Mouse (Mus musculus): ENCODE measurements around the gene Rtl5. TPM values are rescaled to one million over a fixed set of nuclear protein-coding genes. Genes with fewer than 3 reads are reported as not detected.
A peak's percentile ranks its signal among the peaks of the same experiment; 100 is the strongest.

Gene Rtl5
- polyA plus RNA-seq, 1 experiment from 2014 or later, result 0.88 TPM

GRCm38 (mm10) chrX:102081573-102082279, 10.6 kb upstream of the Rtl5 start:
- 59% methylated on average over 7 of the region's 7 CpGs for WGBS
- Histone ChIP-seq H3K27me3 (replicated peaks) (peaks cover 11% of the 10 kb centered on the region; the same call in 1 of the 2 replicates), H3K9ac (no peak overlapping the region), H3K4me2 (no peak overlapping the region), H3K4me3 (no peak overlapping the region), H3K36me3 (peaks cover 50% of the 10 kb centered on the region), H3K27ac (replicated peaks) (no peak overlapping the region), H3K4me1 (no peaks in the 10 kb centered on the region), H3K9me3 (no peaks in the 10 kb centered on the region)
- ATAC-seq (ENCODE audit: extremely low read depth, insufficient number of reproducible peaks, low FRiP score, low TSS enrichment), result no peak

- no peak overlapping the region for H3K4me3 ChIP-seq
- no peaks in the 10 kb centered on the region for H3K9me3 ChIP-seq
- H3K36me3 ChIP-seq, result peaks cover 50% of the 10 kb centered on the region
- H3K27me3 ChIP-seq (replicated peaks), result peaks cover 11% of the 10 kb centered on the region; the same call in 1 of the 2 replicates
- ATAC-seq (ENCODE audit: extremely low read depth, insufficient number of reproducible peaks, low FRiP score, low TSS enrichment), result no peak
- H3K4me1 ChIP-seq, result no peaks in the 10 kb centered on the region
- no peak overlapping the region for H3K4me2 ChIP-seq
- H3K9ac ChIP-seq, result no peak overlapping the region
- WGBS, result 67% methylated on average over 10 of the region's 10 CpGs
- no peak overlapping the region for H3K27ac ChIP-seq (replicated peaks)
Observed at GRCm38 (mm10) chrX:102081076-102081475, 10.0 kb upstream of the Rtl5 start.

- no peaks in the 10 kb centered on the region for H3K9me3 ChIP-seq
- peaks cover 20% of the 10 kb centered on the region for H3K27me3 ChIP-seq (replicated peaks)
- no peak overlapping the region for H3K27ac ChIP-seq (replicated peaks)
- ATAC-seq (ENCODE audit: extremely low read depth, insufficient number of reproducible peaks, low FRiP score, low TSS enrichment), result no peak
- no peak overlapping the region for H3K4me3 ChIP-seq
- H3K36me3 ChIP-seq, result peaks cover 44% of the 10 kb centered on the region
- no peak overlapping the region for H3K9ac ChIP-seq
- no peak overlapping the region for H3K4me2 ChIP-seq
- WGBS, result 75% methylated on average over 7 of the region's 7 CpGs
- no peaks in the 10 kb centered on the region for H3K4me1 ChIP-seq
Observed at GRCm38 (mm10) chrX:102076886-102077765, 6.0 kb upstream of the Rtl5 start.

- ATAC-seq (ENCODE audit: extremely low read depth, insufficient number of reproducible peaks, low FRiP score, low TSS enrichment), result no peak
- H3K36me3 ChIP-seq, result peaks cover 38% of the 10 kb centered on the region
- no peak overlapping the region for H3K9ac ChIP-seq
- H3K27me3 ChIP-seq (replicated peaks), result peaks cover 26% of the 10 kb centered on the region
- H3K9me3 ChIP-seq, result no peaks in the 10 kb centered on the region
- H3K4me2 ChIP-seq, result no peak overlapping the region
- H3K4me1 ChIP-seq, result peaks cover 7% of the 10 kb centered on the region
- no peak overlapping the region for H3K4me3 ChIP-seq
- no peak overlapping the region for H3K27ac ChIP-seq (replicated peaks)
- WGBS, result 73% methylated on average over 4 of the region's 4 CpGs
Observed at GRCm38 (mm10) chrX:102075158-102075557, 4.1 kb upstream of the Rtl5 start.

- H3K36me3 ChIP-seq, result peaks cover 33% of the 10 kb centered on the region
- no peak for ATAC-seq (ENCODE audit: extremely low read depth, insufficient number of reproducible peaks, low FRiP score, low TSS enrichment)
Observed at GRCm38 (mm10) chrX:102074435-102074834, 3.3 kb upstream of the Rtl5 start.

GRCm38 (mm10) chrX:102073605-102074325, 2.7 kb upstream of the Rtl5 start:
- Histone ChIP-seq H3K4me2 (no peak overlapping the region), H3K9ac (no peak overlapping the region), H3K36me3 (peaks cover 26% of the 10 kb centered on the region), H3K27ac (replicated peaks) (no peak overlapping the region), H3K9me3 (no peaks in the 10 kb centered on the region), H3K27me3 (replicated peaks) (peaks cover 31% of the 10 kb centered on the region), H3K4me3 (no peak overlapping the region), H3K4me1 (peaks cover 14% of the 10 kb centered on the region)
- no peak for ATAC-seq (ENCODE audit: extremely low read depth, insufficient number of reproducible peaks, low FRiP score, low TSS enrichment)
- 83% methylated on average over 14 of the region's 14 CpGs for WGBS

More at GRCm38 (mm10) chrX:102074435-102074834, 3.3 kb upstream of the Rtl5 start:
- Histone ChIP-seq H3K27me3 (replicated peaks) (peaks cover 26% of the 10 kb centered on the region), H3K4me2 (no peak overlapping the region), H3K27ac (replicated peaks) (no peak overlapping the region), H3K9me3 (no peaks in the 10 kb centered on the region), H3K9ac (no peak overlapping the region), H3K4me3 (no peak overlapping the region), H3K4me1 (peaks cover 14% of the 10 kb centered on the region)
- WGBS, result 76% methylated on average over 5 of the region's 5 CpGs

GRCm38 (mm10) chrX:102071517-102071916, 413 bp upstream of the Rtl5 start:
- no peak for ATAC-seq (ENCODE audit: extremely low read depth, insufficient number of reproducible peaks, low FRiP score, low TSS enrichment)
- Histone ChIP-seq H3K36me3 (peaks cover 14% of the 10 kb centered on the region; the same call in 1 of the 2 replicates), H3K27me3 (replicated peaks) (peaks cover 37% of the 10 kb centered on the region), H3K4me3 (peak overlapping the region; percentile 58), H3K9me3 (no peaks in the 10 kb centered on the region), H3K4me1 (peaks cover 14% of the 10 kb centered on the region), H3K9ac (peak overlapping the region; percentile 80), H3K27ac (replicated peaks) (peak overlapping the region; percentile 86), H3K4me2 (peak overlapping the region; percentile 74)
- WGBS, result 19% methylated on average over 2 of the region's 2 CpGs

- WGBS, result 86% methylated on average over 24 of the region's 24 CpGs
- Histone ChIP-seq H3K4me2 (no peak overlapping the region), H3K4me1 (peaks cover 30% of the 10 kb centered on the region), H3K9me3 (no peaks in the 10 kb centered on the region), H3K9ac (no peak overlapping the region), H3K4me3 (no peak overlapping the region), H3K27me3 (replicated peaks) (peaks cover 34% of the 10 kb centered on the region), H3K27ac (replicated peaks) (no peak overlapping the region), H3K36me3 (peaks cover 9% of the 10 kb centered on the region; the same call in 1 of the 2 replicates)
- ATAC-seq (ENCODE audit: extremely low read depth, insufficient number of reproducible peaks, low FRiP score, low TSS enrichment), result no peak
Observed at GRCm38 (mm10) chrX:102068811-102069540, 2.1 kb downstream of the Rtl5 start.

- H3K4me2 ChIP-seq, result no peak overlapping the region
Observed at GRCm38 (mm10) chrX:102067118-102067517, 4.0 kb downstream of the Rtl5 start.

GRCm38 (mm10) chrX:102066134-102066533, 5.0 kb downstream of the Rtl5 start:
- 0 out of 2 replicates have a peak, but pooled peaks cover 3% of the 10 kb centered on the region for H3K36me3 ChIP-seq
- no peak overlapping the region for H3K4me2 ChIP-seq
- H3K27me3 ChIP-seq (replicated peaks), result peaks cover 18% of the 10 kb centered on the region
- H3K27ac ChIP-seq (replicated peaks), result no peak overlapping the region
- H3K9ac ChIP-seq, result no peak overlapping the region
- ATAC-seq (ENCODE audit: extremely low read depth, insufficient number of reproducible peaks, low FRiP score, low TSS enrichment), result no peak
- H3K9me3 ChIP-seq, result no peaks in the 10 kb centered on the region
- no peak overlapping the region for H3K4me3 ChIP-seq
- WGBS, result 17% methylated on average over 9 of the region's 9 CpGs
- H3K4me1 ChIP-seq, result peaks cover 28% of the 10 kb centered on the region; the same call in 1 of the 2 replicates

More at GRCm38 (mm10) chrX:102067118-102067517, 4.0 kb downstream of the Rtl5 start:
- WGBS, result 66% methylated on average over 6 of the region's 6 CpGs
- Histone ChIP-seq H3K27me3 (replicated peaks) (peaks cover 23% of the 10 kb centered on the region), H3K36me3 (0 out of 2 replicates have a peak, but pooled peaks cover 3% of the 10 kb centered on the region), H3K4me1 (peaks cover 32% of the 10 kb centered on the region), H3K9ac (no peak overlapping the region), H3K4me3 (no peak overlapping the region), H3K27ac (replicated peaks) (no peak overlapping the region), H3K9me3 (no peaks in the 10 kb centered on the region)
- ATAC-seq (ENCODE audit: extremely low read depth, insufficient number of reproducible peaks, low FRiP score, low TSS enrichment), result no peak
